Mouse (Mus musculus) forelimb bud, embryonic 11.5 days (tissue): Measurements from ENCODE around the gene Ubxn11.
A peak's percentile ranks its signal among the peaks of the same experiment; 100 is the strongest.

Source experiments
- DNase-seq: peaks from one replicate; pipeline ENCODE4 v3.0.0-alpha.2; 2012; ENCODE audit warnings: low read depth, low spot score

Gene Ubxn11

GRCm38 (mm10) chr4:134118126-134118800, 15.9 kb downstream of the Ubxn11 start:
- DNase-seq: no peak

DNA sequence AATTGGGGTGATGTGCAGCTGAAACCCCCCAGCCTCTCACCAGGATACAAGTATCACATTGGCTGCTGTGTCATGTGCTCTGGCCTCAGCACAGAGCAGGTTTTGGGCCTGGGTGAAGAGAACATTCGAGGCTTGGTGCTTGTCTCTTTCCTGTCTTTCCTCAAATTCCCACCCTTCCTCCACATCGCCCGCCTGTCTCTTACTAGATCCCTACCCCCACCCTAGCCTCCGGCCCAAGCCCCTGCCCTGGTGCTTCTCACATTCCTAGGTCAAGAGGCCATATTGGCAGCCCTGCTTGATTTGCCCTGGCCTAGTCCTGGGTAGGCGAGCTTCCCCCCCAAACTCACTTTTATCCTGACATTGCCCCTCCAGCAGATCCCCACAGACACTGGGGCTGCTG, 16.7 kb downstream of the Ubxn11 start:
- DNase-seq: no peak

GRCm38 (mm10) chr4:134119644-134120043, 17.3 kb downstream of the Ubxn11 start:
- DNase-seq: no peak

DNA sequence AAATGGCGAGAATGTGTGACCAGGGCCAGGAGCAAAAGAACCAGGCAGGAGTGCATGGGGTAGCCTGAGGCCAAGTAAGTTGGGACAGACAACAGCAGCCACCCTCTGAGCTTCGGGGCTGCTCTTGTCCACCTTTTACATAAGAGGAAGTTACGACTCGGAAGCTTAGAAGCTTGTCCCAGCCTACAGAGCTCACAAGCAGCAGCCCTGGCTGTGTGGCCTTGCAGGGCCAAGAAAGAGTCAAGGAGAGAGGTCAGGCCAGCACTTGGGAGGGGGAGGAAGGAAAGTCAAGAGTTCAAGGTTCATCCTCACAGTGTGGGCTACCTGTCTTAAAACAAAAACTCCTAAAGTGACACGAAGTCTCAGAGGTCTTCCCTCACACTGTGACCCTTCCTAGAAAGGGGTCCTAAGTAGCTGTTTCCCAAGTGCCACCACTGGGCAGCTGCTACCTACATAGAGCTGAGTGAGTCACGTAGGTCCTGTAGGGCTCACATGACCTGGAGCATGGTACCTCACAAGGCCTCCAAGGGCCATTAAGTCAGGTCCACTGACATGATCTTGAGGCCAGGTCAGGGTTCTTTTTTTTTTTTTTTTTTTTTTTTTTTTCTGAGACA, 17.9 kb downstream of the Ubxn11 start:
- no peak for DNase-seq

DNA sequence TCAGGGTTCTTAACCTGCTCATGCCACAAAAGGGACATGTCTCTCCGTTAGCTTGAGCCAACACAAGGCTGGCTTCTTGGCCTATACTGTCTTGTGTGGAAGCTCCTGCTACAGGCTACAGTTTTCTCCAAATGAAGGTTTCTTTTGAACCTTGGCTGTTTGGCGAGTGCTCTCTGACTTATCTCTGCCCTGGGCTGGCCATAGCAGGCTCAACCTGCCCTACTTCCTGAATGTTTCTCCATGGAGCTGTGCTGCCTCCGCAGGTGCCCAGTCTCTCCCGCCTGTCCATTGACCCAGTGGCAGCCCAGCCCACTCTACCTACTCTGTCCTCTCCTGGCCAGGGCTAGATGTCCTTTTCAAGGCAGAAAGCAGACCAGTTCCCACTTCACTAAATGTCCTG, 18.5 kb downstream of the Ubxn11 start:
- DNase-seq: no peak

DNA sequence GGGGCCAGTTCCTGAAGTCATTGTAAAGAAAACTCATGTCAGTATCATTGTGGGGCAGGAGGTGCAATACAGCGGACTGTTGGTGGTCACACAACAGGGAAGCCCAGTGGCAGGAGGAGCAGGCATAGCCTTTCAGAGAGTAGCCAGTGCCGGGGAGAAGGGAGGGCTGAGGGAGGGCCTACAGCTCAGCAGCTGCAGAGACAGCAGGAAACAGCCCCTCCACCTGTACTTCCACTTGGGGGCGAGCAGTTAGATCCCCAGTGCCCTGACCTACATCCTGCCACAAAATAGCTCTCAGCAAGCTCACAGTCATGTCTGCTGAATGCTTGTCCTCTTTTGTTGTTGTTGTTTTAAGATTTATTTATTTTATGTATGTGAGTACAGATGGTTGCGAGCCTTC, 19.2 kb downstream of the Ubxn11 start:
- DNase-seq: no peak

- DNase-seq: no peak
Measured at GRCm38 (mm10) chr4:134122281-134122680, 19.9 kb downstream of the Ubxn11 start.

- DNase-seq: no peak
Measured at GRCm38 (mm10) chr4:134123147-134123546, 20.8 kb downstream of the Ubxn11 start.

DNA sequence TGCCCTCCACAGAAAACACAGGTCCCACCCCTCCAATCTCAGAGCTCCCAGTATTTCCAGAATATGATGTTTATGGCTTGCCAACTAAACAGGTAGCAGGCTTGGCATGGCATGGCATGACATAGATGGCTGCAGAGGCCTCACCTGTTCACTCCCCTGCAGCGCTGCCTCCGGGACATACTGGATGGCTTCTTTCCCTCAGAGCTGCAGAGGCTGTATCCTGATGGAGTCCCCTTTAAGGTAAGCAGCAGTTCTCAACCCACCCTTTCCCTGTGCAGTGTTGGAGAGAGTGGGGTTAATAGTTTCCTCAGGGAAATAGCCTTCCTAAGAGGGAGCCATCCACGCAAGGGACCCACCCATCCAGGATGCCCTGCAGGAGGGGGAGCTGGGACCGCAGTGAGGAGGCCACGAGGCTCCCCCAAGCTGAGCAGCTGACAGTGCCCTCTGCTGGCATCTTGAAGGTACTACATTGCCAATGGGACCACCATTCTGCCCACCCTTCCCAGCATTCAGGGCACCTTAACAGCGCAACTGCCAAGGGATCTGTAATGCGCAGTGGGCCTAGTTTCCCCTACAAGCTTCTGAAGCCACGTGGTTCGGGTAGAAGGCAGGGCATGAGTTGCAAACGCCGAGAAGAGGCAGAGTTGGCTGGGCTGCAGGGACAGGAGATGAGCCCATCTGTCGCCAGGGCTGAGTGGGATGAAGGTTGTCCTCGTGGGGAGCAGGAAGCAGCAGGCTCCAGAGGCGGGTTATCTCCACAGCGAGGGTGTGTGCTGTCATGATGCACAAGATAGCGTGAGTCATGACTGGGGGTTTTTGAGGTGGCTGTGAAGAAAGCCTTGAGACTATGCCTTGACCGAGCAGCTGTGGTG, 21.5 kb downstream of the Ubxn11 start:
- DNase-seq: peak; percentile 64

DNA sequence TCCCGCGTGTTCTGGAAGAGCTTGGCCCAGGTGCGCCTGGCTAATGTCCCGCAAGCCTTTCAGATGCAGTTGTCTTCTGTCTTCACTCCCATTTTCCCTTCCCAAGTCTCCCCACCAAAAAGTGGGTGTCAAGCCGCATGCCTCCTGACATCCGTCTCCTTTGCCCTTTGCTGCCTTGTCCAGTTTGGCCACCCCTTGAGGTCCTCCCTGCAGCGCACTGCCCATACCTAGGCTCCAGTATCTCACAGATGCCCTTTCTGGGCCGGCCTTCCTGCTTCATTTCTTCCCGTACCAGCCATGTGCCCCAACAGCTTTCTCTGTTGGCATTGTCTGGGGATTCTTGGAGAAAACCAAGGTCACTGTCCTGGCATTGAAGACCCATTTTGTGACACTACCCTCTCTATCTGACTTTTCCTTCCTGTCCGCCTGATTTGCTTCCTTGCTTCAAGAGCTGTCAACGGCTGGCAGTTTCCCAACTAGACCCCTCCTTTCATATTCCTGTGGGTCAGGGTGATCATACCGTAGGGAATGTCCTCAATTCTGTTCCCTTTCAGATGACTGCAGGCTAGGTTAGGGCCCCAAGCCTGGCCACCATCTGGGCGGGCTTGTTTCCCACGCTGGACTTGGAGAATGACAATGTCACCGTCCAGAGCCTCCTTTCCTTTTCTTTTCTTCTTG, 23.2 kb downstream of the Ubxn11 start:
- DNase-seq: no peak

- DNase-seq: no peak
Measured at GRCm38 (mm10) chr4:134126300-134127120, 24.1 kb downstream of the Ubxn11 start.

DNA sequence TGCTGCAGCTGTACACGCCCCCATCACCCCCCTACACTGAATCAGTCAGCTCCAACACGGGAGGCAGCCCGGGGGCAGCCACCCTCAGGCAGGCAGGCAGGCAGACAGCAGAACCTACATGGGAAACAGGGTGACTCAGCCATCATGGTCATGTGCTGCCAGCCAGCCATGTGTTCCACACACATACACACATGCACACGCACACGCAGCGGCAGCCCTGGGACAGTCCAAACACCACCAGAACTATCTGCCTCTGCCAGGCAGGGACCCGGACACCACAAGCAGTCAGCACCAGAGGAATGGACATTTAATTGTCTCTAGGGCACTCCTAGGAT, 24.7 kb downstream of the Ubxn11 start:
- DNase-seq: no peak

DNA sequence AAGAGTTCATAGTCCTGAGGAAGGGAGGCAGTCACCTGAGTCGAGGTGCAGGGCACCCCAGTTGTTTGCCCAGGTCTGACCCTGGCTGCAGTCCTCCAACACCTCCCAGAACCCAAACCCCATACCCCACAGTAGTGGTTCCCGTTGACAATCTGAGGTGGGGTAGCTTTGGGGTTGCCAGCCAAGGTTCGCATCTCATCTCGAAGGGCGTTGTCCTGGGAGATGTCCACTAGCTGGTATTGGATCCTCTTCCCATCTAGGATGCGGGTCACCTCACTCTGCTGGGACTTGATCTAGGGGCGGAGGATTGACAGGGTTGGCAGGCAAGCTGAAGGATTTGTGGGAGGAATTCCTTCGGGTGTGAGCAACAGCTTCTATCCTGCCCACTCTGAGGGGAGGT, 25.4 kb downstream of the Ubxn11 start:
- DNase-seq: no peak

DNA sequence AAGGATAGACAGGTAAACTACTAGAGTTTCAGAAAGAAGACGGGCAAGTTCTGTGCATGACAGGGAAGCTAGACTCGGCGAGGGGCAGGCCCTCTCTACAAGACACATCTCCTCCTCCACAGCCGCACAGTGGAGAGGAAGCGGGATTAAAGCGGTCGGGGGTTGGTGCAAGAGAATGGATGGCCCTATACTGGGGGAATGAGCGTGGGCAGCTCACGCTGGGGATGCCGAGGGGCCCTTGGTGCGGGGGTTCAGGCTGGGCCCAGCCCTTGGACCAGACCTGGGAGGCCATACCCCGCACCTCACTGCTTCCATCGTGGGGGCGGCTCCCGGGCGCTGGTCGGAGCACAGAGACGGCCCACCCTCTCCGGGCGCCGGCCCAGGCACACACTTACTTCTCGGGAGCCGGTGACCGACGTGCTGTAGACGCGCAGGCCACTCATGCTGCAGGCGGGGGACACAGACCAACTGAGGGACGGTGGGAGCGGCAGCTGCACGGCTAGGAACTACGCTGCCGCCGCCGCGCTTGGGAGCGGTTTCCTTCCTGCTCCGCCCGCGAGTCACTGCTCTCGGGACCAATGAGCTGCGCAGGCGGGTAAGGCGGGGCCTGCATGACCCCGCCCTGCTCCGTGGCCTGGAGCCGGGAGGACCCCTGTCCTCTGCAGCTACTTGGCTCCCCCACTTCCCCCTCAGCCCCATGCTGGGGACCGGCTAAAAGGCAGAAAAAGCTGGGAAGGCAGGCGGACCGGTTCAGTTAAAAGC, 26.0 kb downstream of the Ubxn11 start, which contains the start of gene Sh3bgrl3:
TSS of gene Sh3bgrl3 (minus strand) at position 569 of the 762 bp plus-strand sequence.
- peak; percentile 86 for DNase-seq

GRCm38 (mm10) chr4:134128983-134129362, 26.6 kb downstream of the Ubxn11 start:
- DNase-seq: no peak

DNA sequence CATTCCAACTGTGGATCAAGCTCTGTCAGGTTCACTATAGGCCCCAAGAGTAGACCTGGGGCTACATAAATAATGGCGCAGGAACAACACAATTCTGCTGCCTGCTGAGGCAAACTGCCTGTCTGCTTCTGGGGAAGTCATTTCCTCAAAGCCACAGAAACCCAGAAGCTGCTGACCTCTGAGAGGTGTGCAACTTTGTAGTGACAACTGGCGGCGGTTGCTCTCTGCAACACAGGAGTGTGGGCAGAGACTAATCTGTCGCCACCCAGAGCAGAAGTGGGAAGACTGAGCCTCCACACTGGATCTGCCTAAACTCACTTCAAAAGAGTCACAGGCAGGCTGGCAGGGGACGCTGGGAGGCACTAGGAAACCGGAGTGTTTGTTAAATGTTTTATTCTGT, 27.1 kb downstream of the Ubxn11 start:
- no peak for DNase-seq

- DNase-seq: no peak
Measured at GRCm38 (mm10) chr4:134132117-134132516, 29.7 kb downstream of the Ubxn11 start.

- DNase-seq: no peak
Measured at GRCm38 (mm10) chr4:134132519-134133095, 30.2 kb downstream of the Ubxn11 start.

- no peak for DNase-seq
Measured at GRCm38 (mm10) chr4:134136280-134136926, 34.0 kb downstream of the Ubxn11 start.

GRCm38 (mm10) chr4:134138857-134139256, 36.5 kb downstream of the Ubxn11 start:
- no peak for DNase-seq
